Mouse (Mus musculus): ENCODE measurements around the gene 0610040J01Rik.

Gene 0610040J01Rik

DNA sequence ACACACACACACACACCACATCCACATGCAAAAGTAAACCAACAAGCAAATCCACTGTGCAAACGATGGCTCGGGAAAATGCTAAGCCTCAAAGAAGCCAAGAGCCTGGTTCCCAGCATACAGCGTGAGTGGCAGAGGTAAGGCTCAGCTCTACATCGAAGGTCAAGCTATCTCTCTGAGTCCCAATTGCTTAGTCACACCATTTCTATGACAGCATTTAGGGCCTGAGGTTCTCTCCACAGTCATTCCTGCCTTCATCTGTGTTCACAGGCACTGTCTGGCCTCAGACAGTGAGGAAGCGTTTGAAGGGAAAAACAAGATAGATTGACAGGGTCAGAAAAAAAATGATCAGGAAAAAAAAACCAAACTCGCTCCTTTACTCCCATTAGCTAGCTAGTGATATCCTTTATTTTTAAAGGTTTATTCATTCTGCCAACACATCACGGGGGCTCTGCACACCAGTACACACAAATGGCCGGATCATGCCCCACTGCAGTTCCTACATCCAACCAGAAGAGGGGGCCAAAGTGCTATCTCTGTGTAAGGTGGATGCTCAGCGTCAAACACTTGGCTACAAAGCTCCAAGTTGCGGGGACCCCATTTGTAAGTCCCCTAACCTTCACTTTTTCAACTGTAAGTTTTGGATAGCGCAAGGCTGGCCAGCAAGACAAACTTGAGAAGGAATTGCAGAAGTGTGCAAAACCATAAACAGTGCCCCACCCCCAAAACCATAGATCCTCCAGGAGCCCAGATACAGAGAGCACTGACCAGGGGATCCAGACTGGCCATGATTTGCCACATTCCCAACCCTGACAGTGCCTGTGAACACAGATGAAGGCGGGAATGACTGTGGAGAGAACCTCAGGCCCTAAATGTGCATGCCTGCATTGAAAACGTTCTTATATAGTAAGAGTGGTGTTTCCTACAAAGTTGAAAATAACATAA lies 94.3 kb downstream of the 0610040J01Rik start:
- DNase-seq (ENCODE audit: low read depth) = peak; percentile 89

DNA sequence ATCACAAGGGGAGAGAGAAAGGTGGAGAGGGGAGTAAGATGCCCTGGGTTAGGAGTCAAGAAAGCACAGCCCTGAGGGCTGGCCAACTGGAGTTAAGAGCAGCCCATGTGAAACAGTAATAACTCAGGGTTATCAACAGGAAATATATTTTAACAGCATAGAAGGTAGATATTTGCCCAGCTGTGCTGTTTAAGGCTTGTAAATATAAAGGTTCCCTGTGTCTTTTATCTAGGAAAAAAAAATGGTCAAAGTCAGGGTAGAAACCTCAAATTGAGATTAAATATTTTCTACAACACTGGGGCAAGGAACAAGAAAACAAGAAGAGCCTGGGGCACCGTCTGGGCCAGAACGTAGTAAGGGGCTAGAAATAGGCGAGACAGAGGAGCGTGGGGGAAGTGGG lies 95.3 kb downstream of the 0610040J01Rik start:
- DNase-seq (ENCODE audit: low read depth) = no peak

DNA sequence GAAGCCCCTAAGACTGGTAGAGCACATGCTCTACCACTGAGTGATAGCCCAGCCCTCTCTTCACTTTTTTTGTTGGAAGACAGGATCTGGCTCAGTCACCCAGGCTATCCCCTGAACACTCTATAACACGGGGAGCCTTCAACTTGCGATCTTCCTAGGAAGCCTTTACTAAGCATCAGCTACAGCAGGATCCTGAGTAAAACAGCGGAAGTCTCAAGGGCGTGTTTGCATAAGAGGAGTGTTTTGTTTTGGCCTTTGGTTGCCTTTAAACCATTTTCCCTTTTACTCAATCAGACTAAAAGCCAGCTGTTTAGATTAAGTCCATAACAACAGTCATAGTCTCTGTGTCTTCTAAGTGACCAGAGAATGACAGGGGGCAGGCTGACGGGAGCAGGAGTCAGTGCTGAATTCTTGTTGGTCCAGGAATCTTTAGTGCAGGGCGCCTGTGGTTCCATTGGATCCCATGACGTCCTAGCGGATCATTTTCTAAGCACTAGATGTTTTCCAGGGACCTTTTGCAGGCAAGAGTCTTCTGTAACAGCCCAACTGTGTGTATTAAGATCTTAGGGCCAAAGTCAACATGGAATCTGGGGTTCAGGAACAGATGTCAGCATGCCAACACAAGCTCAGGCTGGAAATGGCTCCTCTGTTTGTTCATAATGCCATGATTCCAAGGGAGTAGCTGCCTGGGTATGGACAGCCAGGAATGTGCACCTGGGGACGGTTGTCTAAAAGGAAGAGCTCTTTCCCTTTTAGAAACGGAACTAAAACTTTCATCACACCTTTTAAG lies 98.2 kb downstream of the 0610040J01Rik start:
- no peak for DNase-seq (ENCODE audit: low read depth)

- DNase-seq (ENCODE audit: low read depth) = no peak
These were observed 102.7 kb downstream of the 0610040J01Rik start for GRCm38 (mm10) chr5:63914896-63915295.

GRCm38 (mm10) chr5:63916457-63917139 lies 104.4 kb downstream of the 0610040J01Rik start:
- DNase-seq (ENCODE audit: low read depth) = no peak

DNA sequence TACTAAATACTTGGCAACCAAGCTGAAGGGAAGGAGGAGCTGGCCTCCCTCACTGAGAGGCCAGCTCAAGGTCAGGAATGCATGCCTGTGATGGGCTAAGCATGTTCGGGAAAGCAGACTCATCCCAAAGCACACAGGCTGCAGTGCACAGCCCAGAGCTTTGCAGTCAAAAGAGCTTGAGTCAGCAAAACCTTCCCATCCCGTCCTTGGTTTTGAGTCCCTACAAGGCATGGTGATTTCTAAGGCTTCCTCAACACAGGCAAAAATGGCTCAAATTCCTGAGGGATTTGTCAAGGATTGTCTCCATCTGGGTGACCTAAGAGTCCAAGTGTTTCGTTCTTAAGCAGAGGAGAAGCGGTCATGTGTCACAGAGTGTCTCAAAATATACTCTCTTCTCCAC lies 106.0 kb downstream of the 0610040J01Rik start:
- no peak for DNase-seq (ENCODE audit: low read depth)

- DNase-seq (ENCODE audit: low read depth) = no peak
These were observed 111.3 kb downstream of the 0610040J01Rik start for GRCm38 (mm10) chr5:63923305-63924025.

GRCm38 (mm10) chr5:63925035-63925628 lies 113.0 kb downstream of the 0610040J01Rik start:
- no peak for DNase-seq (ENCODE audit: low read depth)

- no peak for DNase-seq (ENCODE audit: low read depth)
These were observed 118.7 kb downstream of the 0610040J01Rik start for GRCm38 (mm10) chr5:63930824-63931358.

DNA sequence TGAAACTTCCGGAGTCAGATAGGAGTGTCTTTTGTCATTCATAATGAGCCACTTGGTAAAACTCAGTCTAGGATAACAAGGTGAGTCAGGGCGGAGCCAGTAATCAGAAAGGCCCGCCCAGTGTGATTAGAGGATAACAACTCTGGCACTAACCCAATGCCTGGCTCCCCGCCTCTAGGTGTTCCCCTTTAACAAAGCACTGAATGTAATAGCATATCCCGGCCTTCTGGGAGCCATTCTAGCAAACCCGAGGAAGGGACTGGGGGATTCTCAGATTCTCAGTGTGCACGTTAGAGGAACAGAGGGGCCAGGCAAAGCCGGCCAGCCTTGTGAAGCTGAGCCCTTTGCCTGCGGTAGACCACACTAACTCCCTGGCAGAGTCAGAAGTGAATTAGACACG lies 120.7 kb downstream of the 0610040J01Rik start:
- no peak for DNase-seq (ENCODE audit: low read depth)

GRCm38 (mm10) chr5:63935581-63935980 lies 123.4 kb downstream of the 0610040J01Rik start:
- DNase-seq (ENCODE audit: low read depth) = no peak

DNA sequence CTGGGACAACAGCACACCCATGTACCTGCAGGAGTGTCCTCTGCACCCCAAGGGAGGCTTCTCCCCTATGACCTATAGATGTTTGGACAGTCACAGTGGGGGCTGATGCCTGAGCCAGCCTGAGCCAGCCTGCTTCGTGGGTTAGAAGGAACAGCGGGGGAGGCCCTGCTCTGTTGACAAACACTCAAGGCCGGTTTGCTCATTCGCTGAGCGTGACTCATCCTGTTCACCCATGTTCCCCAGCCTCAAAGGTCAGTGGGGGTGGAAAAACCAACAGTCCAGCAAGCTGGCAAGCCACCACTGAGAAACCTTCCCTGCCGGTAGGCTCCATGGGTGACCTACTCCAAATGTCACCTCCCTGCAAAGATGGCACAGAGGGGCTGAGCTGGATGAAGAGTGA lies 124.6 kb downstream of the 0610040J01Rik start:
- no peak for DNase-seq (ENCODE audit: low read depth)

DNA sequence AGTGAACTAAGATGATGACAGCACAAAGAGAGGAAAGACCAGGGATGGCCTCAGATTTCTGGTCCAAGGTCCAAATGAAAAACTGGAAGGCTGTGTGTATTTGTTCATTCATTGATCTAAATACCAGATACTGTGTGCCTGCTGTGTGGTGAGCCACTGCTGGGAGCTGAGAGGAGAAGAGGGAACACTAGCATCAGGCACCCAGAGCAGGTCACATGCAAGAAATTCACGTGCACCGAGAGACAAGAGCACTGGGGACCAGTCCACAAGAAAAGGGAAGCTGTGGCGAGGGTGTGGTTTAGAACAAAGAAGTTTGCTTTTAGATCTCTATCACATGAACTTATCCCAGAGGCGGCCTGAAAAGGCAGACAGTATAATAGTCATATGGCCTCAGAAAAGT lies 126.4 kb downstream of the 0610040J01Rik start:
- DNase-seq (ENCODE audit: low read depth) = peak; percentile 28

GRCm38 (mm10) chr5:63941891-63942290 lies 129.7 kb downstream of the 0610040J01Rik start:
- DNase-seq (ENCODE audit: low read depth) = no peak

- peak; percentile 53 for DNase-seq (ENCODE audit: low read depth)
These were observed 131.1 kb downstream of the 0610040J01Rik start for GRCm38 (mm10) chr5:63943291-63943690.

DNA sequence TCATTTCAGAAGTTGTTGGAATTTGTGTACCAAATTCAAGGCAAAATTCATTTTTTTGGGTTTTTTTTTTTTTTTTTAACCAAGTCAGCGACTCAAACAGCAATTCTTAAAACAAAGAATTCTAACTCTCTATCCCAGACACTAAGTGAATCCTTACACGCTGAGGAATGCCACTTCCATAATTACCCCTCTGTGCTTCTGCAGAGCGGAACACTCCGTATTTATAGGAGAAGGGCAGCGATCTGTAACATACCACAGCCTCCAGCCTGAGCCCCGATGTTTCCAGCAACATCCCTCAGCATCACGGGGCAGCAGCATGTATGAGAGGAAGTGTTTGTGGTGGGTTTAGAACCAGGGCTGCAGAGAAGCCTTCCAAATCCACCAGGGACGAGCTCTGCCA lies 135.4 kb downstream of the 0610040J01Rik start:
- no peak for DNase-seq (ENCODE audit: low read depth)

DNA sequence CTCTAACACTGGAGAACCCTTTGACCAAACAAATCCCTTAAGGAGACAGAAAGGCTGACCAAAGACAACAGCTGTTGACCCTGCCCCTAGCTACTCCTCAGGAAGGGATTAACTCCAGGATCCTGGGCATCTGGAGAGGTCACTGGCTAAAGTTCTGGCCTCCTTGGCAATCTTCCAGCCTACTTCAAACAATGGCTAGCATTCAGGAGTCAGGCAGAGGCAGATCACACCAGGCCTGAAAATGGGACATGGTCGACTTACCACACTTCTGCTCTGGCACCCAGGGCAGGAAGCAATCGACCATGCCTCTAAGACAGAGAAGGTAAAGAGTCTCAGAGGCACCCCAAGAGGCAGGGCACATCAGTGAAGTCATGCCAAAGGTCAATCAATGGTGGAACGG lies 137.0 kb downstream of the 0610040J01Rik start:
- no peak for DNase-seq (ENCODE audit: low read depth)

Measured in naive thymus-derived CD4-positive, alpha-beta T cell, adult 2 months (primary cell).